Mouse (Mus musculus): ENCODE results near the gene Ackr3.

GRCm38 (mm10) chr1:90176223-90176622 lies 27.6 kb upstream of the Ackr3 start:
- TF ChIP-seq POLR2A (IDR thresholded peaks at IDR 0.05; ENCODE audit: insufficient read length, low read depth): no peak
- no peak for TF ChIP-seq TCF3 (IDR thresholded peaks at IDR 0.05; ENCODE audit: insufficient read length, low read depth)
- TF ChIP-seq MYOG (IDR thresholded peaks at IDR 0.05; ENCODE audit: control insufficient read depth in 1 of 3, insufficient read depth in 1 of 3, insufficient read length in 2 of 3, low read depth in 2 of 3): no peak
- no peak for TF ChIP-seq USF1 (IDR thresholded peaks at IDR 0.05; ENCODE audit: low read depth)
- TF ChIP-seq E2F4 (IDR thresholded peaks at IDR 0.05; ENCODE audit: insufficient read depth): no peak
- no peak for TF ChIP-seq MAX (IDR thresholded peaks at IDR 0.05; ENCODE audit: low read depth)
- no peak for TF ChIP-seq TCF12 (IDR thresholded peaks at IDR 0.05; ENCODE audit: insufficient read depth, poor library complexity, severe bottlenecking)
- no peak for TF ChIP-seq SRF (IDR thresholded peaks at IDR 0.05; ENCODE audit: control insufficient read depth, insufficient read length, low read depth)
- TF ChIP-seq POLR2AphosphoS2 (IDR thresholded peaks at IDR 0.05; ENCODE audit: insufficient read length, low read depth): no peak

Data from myocyte (in vitro differentiated cells).